Mouse (Mus musculus) T-cell, adult 2 months (primary cell): ENCODE results near the gene Apod.
"Not testable (repeated sequence)": the region's sequence is repeated elsewhere in the genome, so short reads cannot be mapped to it uniquely, and the experiment has no call there.

ENCODE experiments used
- DNase-seq: peaks from one replicate; pipeline ENCODE4 v3.0.0; 2022; ENCODE audit warnings: low spot score

Gene Apod

DNA sequence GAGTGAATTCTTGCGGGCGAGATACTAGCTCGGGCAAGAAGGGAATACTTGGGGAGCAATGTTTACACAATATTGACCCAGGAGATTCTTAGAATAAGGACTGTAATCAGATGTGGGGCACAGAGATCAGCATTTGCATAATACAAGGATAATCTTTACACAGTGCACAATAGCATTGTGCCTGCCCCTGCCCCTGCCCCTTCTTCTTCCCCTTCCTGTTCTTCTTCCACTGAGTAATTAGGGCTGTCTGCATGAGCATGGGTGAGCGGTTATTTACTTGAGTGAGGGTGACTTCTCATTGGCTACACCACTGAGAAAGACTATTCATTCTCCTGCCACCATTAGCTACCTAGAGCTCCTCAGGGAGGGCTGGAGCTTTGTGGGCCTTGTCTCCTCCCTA, 6.9 kb upstream of the Apod start:
- no peak for DNase-seq

DNA sequence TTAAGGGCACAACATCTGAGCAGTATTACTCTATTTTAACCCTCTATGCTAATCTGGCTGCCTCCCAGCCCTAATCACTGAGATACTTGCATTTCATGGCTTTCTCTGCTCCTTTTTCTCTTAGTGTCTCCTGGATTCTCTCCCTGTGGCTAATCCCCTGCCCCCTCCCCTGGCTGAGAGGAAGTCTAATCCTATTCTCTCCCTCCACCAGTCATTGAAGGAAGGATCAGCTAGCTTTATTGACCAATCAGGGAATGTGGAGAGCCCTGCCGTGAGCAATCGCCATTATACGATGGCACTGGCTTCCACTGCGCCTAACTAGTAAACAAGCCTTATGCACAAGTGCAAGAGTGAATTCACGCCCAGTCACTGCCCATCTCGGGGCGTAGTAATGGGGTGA, 6.3 kb upstream of the Apod start:
- DNase-seq, result no peak

DNA sequence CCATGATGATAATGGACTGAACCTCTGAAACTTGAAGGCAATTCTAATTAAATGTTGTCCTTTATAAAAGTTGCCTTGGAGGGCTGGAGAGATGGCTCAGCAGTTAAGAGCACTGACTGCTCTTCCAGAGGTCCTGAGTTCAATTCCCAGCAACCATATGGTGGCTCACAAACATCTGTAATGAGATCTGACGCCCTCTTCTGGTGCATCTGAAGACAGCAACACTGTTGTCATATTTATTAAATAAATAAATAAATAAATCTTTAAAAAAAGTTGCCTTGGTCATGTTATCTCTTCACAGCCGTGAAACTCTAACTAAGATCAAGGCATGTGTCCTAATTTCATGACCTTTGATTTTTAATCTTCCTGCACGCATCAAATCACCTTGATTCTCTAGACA, 5.1 kb upstream of the Apod start:
- DNase-seq, result not testable (repeated sequence)

DNA sequence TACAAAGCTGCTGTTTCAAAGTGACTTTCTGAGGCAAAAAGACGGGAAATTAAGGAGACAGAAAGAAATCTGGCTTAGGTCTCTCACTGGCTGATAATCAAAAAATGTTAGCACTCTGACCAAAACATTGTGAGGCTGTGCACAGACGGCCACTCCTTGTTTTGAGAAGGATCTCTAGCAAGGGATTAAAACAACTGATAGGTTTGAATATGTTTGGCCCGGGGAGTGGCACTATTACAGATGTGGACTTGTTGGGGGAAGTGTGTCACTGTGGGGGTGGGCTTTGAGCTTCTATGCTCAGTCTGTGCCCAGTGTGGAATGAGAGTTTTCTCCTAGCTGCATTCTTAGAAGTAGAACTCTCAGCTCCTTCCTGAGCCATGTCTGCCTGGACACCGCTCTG, 4.7 kb upstream of the Apod start:
- DNase-seq, result no peak

DNA sequence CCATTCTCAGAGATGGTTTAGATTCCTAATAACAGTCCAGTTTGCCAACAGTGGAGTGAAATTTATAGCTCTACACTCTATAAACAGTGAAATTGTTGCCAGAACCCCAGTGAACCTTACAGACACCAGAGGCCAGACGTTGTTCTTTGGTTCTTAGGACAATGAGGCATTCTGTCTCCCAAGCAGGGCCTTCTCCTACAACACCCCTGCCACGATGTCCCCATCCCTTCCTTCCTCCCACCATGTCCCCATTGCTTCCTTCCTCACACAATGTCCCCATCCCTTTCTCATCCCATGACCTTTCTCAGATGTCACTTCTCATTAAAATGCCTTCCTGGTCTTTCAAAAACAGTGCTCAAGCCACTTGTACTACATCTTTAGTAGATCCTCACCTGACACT, 3.8 kb upstream of the Apod start:
- no peak for DNase-seq

DNA sequence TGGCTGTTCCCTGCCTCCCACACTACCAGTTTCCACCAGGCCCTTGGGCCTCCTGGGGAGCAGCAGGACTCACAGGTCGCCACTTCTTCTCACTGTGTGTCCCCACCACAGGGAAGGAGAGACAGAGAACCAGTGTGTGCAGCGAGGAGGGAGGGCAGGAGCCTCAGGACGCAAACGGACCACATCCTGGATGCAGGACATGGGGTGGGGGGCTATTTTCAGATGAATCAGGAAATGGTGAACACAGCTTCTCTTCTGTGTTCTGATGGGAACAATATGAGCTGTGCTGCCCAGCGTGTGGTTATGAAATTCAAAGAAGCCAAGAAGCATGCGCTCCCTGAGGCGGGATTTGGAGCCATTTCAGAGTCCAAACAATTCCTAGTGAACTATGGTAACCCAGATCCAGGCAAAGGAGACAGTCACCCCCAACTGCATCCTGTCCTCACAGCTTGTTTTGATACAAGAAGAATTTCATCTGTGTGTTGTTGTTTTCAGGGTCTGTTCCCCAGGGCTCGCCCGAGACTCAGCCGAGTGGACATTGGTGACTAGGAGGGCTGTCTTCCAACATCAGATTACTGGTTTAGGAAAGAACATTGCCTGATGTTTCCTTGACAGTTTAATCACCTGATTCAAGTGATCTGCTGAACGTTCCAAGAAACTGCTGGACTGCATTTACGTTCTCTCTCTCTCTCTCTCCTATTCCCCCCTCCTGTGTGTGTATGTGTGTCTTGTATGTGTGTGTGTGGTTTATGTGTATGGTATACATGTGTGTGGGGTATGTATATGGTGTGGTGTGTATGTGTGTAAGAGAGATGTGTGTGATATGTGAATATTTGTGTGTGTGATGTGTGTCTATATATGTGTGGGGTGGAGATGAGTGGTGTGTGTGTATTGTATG, 1.9 kb upstream of the Apod start:
- DNase-seq, result not testable (repeated sequence)

DNA sequence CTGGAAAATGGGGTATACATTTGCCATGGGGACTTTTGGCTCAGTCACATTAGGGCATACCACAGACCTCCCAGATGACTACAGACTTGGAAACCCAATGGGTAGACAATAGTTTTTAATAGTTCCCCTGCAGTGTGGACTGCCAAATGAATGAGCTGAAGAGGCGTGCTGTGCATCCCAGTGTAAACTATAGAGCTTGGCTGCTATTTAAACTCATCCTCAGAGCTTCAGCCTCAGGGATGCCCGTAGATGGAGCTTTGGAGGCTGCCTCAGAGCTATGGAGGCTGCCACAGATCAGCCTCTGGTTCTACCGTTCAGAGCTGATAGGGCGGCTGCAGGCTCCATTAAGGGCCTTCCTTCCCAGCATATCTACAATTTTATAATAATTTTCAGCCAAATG, 686 bp upstream of the Apod start:
- DNase-seq, result no peak

DNA sequence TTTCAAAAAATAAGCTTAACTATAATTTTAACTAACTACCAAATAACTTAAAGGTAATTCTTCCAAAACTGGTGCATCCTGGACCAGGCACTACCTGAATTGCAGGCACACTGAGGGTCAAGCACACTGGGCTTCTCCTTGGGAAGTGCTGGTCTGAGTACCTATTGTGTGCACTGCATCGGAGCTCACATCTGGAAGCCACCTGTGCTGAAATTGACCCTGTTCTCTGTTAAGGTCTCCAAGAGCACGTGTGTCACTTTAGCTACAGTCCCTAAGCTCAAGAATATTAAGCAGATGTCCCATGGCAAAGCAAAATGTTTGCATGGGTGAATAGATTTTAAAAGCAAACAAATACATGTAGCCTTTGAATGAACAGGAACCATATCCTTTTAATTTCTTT, 997 bp downstream of the Apod start:
- no peak for DNase-seq

DNA sequence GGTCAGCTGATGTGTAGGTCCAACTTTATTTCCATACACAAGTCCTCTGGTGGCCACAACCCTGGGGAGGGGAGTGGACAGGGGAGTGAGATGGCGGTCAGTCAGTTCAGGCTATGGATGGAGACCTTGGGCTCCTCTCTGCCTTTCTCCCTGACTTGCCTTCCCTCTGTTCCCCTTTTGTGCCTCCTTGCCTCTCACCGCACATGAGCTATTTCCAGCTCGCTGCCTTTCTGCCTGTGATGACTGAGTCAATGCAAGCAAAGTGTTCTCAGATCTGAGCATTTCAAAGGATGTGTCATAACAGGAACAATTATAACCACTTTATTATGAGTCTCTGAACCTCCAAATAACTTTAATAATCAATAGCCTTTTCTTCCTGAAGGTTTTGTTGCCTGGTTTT, 2.3 kb downstream of the Apod start:
- no peak for DNase-seq

DNA sequence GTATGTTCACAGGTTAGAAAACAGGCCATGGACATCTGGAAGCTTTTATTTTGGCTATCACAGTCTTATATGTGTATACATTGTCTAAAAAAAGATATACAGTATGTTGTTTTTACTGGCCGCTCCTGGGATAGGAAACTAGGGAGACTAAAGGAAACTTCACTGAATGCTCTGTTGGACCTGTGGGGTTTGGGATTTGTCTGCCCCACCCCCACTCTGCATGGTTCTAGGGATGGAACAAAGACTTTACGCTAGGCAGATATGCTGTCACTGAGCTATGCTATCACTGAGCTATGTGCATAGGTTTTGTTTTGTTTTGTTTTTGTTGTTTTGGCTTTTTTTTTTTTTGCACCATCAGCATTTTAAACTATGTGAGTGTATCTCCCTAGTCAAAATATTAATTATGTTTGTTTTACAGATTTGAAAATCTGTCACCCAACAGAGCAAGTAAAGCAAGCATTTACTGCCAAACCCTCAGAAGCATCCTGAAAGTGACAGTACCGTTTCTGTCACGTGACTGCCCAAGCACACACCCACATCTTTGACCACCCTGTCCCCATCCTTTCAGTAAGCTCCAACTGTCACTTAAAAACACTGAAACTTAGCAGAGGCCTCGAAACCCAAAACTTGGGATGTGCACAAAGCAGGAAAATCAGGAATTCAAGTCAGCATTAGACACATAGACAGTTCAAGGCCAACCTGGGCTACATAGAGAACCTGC, 9.2 kb downstream of the Apod start:
- no peak for DNase-seq

DNA sequence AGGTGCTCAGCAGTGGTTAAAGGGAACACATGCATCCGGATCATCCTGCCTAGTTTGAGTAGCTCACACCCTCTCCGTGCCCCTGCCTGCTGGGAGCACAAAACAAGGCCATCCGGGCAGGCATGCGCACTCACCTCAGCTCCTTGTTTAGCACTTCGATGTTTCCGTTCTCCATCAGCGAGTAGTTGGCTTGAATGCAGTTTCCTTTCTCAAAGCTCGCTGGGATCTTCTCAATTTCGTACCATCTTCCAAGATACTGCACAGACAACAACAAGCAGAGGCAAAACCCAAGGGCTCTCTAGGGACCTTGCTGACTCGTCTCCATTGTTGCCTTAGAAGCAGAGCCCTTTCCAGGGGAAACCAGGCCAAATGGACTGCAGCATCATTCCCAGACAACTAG, 11.3 kb downstream of the Apod start:
- DNase-seq, result no peak

DNA sequence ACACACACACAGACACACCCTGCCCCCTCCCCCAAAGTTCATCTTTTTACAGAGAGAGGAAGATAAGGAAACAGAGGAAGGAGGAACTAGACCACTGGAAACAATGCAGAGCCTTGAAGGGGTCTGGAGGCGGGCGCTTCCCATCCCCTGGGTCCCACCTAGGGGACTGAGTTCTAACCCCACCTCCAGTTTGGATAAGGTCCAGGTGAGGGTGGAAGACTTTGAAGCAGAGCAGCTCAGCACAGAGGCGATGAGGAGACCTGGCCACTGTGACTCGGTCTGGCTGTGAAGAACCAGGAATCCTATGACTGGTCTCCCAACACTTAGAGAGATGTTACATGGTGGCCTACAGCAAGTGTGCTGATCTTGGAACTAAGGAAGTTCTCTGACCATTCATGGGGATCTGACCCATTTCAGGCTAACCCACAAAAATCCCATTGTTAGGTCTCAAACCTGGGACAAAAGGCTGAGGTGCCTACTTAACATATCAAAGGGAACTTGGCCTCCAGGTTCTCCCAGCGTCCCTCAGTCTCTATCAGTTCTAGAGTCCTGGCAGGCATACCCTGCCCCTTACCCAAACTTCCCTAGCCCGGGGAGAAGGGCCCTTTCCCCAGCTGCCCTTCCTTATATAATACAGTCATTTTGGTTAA, 13.6 kb downstream of the Apod start:
- DNase-seq, result no peak

DNA sequence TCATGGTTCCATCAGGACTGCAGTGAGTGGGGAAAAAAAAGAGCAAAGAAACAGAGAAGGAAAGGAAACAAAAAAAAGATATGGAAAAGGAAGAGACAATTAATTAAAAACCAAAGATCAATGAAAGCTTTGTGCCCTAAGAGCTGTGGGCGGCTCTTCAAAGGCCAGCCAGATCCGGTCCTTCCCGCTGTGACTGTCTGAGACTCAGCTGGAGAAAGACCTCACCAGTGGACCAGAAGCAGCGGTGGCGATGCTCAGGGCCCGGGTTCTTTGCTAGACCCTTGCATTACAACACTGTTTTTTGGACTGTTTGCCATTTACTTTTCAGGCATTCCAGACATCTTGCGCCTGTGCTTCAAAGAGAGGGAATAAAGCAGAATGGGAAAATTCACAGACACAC, 14.1 kb downstream of the Apod start:
- DNase-seq, result no peak

DNA sequence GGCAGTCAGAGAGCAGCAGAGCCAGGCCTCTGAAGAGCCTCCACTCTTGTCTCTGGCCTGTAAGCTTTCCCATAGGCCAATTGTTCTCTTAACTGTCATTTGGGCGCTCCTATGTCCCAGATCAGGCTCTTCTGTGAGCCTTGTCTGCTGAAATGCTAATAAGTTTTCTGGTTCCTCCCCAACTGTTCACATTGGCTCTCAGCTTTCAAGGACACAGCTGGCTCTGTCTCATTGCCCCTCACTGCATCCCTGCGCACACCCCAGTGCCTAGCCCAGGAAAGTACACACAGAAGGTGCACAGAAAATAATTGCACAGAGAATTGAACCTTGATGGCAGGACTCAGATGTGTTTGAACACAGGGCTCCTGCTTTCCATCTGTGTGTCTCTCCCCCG, 14.7 kb downstream of the Apod start:
- no peak for DNase-seq

DNA sequence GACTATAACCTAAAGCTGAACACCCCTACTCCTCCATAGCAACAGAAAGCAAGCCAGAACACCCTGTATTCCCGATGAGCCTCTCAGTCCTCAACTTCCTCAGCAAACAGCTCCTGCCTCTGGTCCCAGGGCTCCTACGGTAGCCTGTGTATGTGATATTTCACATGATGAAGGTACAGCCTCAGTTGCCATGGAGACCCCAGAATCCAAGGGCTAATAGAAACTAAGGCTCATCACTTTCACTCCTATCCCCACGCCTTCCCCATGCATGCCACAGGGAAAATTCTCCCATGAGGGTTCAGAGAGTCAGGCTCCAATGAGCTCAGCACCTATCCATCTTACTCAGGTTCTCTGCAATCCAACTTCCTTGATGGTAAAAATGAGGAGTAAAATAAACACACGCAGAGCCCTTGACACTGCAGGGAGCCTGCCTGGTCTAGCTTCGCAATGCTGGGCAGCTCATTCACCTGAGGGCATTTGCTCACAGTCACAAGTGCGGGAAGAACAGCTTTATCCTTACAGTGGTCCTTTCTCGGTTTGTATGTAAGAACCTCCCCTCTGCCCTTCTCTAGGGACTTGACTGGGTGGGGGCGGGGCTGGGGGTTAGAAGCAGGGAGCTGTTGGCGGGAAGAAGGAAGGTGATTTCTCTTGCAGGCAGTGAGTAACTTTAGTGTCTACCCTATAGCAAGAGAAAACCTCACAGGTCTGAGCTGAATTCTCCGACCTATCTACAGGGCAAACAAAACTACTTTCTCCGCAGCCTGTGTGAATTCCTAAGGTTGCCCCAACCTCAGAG, 15.2 kb downstream of the Apod start:
- DNase-seq, result no peak

DNA sequence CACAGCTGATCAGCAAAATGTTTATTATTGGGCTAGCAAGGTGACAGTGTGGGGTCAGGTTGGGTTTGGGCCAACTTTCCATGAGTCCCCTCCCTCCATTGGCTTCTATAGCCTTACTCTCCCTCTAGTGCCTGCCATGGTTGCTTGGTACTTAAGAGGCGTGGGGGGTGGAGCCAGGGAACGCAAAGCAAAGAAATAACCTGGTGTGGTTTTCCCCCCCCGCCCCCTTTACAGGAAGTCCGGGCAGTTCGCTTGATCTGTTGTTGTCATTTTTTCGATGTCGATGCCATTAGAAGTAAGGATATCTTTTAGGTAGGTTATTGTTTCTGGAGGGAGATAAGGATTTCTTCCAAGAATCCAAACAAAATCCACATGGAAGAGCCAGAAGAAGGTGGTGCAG, 17.5 kb downstream of the Apod start:
- peak; percentile 46 for DNase-seq

DNA sequence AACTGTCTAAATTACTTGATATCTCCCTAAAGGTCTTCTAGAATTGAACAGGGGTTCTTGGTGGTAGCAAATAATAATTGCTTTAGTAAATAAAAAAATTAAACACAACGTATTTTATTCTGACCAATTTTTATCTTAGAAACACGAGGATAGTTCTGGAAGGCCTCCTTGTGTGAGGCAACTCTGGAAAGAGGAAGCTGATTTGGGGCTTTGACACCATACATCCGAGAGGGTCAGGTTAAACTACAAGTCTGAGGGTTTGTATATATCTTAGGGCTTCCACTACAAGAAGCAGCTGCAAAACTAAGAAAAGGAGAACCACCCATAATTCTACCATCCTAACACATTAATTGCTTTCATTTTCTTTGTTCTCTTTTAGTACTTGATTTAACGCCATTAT, 20.8 kb downstream of the Apod start:
- no peak for DNase-seq

DNA sequence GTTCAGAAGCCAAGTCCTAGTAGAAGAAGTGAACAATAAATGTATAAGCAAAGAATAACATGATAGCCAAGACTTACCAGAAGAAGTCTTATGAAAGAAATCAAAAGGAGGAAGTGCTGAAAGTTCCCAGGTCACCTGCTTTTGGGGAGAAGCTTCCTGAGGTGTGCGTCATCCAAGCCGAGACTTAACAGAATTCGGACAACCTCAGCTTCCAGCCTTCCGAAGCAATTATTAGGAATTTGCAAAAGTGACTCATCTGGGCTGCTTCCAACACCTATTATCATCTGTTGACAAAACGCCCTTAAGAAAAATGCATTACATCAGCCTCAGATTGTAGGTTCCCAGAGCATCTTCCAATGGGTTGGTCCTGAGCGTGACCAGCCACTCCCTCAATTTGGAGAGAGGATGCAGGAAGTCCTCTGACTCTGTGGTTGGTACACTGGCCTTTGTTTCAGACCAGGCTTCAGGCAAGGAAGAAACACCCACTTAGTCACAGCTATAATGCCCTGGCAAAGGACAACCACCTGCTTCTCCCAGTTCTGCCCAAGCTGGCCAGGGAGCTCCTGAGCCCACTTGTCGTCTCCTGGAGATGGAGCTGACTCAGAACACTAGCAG, 23.8 kb downstream of the Apod start:
- no peak for DNase-seq

DNA sequence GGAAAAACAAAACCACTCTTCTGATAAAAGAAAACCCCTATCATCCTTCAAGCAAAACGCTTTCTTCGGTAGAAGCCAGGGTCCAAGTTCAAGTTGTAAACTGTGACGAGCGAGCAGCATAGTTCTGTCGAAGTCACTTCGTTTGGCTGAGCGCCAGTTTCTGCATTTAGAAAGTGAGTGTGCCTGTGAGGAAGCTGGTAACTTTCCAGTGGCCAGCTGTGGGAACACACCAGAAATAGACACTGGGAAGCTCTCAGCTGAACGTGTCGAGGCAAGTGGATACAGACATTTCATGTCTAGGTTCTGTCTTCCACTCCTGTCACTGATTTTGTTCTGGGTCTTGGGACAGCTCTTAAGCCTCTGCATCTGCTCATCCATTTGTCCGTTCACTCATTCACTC, 24.3 kb downstream of the Apod start:
- no peak for DNase-seq

DNA sequence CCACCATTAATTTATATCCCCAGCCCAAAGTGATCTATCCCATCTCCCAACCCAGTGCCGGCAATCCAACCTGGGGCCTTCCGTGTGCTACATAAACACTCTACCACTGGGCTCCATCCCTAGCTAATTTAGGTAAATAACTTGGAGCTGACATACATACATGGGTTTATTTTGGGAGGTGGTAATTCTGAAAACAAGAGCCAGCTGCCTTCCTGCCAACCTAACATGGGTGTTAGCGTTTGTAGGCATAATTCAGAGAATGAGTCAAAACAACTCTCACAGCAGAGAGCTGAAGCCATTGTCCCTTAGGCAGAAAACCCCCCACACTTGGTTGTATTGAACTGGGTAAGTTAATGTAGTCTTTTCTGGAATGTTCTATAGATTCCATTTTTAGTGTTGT, 26.9 kb downstream of the Apod start:
- no peak for DNase-seq

DNA sequence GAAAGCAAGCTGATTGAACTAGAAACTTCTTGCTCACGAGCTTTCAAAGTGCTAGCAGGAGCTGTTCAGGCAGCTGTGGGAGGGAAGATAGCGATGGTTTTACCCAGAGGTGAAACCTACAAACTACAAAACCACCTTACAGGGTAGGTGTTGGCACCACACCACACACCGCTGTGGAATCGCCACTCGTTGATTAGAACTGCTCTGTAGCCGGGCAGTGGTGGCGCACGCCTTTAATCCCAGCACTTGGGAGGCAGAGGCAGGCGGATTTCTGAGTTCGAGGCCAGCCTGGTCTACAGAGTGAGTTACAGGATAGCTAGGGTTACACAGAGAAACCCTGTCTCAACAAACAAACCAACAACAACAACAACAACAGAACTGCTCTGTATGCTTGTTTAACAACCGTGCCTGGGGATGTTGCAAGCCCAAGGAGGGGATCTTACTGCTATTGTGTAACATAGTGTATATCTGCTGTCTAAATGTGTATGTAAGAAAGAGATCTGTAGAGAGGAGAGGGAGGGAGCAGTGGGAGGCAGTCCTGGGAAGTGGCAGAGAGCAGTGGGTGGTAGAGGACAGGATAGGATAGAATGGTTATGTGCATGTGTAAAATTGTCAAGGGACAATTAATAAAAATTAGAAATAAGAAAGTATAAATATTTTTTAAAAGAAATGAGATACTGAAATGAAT, 27.7 kb downstream of the Apod start:
- DNase-seq, result no peak
